Mouse (Mus musculus) spleen, adult 18-20 months (tissue): ENCODE measurements around the gene Msx2.

Source experiments
- DNase-seq, 2 experiments: peaks; one replicate each; pipeline ENCODE4 v3.0.0; 2022; ENCODE audit warnings: mixed read lengths in 2 of 2

The Msx2 gene

GRCm38 (mm10) chr13:53464441-53465001 lies 8.4 kb downstream of the Msx2 start:
- DNase-seq: no peak

GRCm38 (mm10) chr13:53463946-53464345 lies 8.9 kb downstream of the Msx2 start:
- DNase-seq: no peak

- no peak for DNase-seq
These were observed 9.8 kb downstream of the Msx2 start for GRCm38 (mm10) chr13:53463037-53463436.

GRCm38 (mm10) chr13:53462649-53462970 lies 10.3 kb downstream of the Msx2 start:
- no peak for DNase-seq

GRCm38 (mm10) chr13:53461855-53462648 lies 10.8 kb downstream of the Msx2 start:
- no peak for DNase-seq

- no peak for DNase-seq
These were observed 11.5 kb downstream of the Msx2 start for GRCm38 (mm10) chr13:53461346-53461745.

- DNase-seq: no peak
These were observed 14.1 kb downstream of the Msx2 start for GRCm38 (mm10) chr13:53458766-53459165.

- no peak for DNase-seq
These were observed 17.8 kb downstream of the Msx2 start for GRCm38 (mm10) chr13:53454794-53455672.

- DNase-seq: no peak
These were observed 18.9 kb downstream of the Msx2 start for GRCm38 (mm10) chr13:53453927-53454326.

GRCm38 (mm10) chr13:53447609-53448008 lies 25.3 kb downstream of the Msx2 start:
- DNase-seq: no peak

- no peak for DNase-seq
These were observed 29.3 kb downstream of the Msx2 start for GRCm38 (mm10) chr13:53443602-53444001.

GRCm38 (mm10) chr13:53442168-53442980 lies 30.5 kb downstream of the Msx2 start:
- no peak for DNase-seq

GRCm38 (mm10) chr13:53441307-53442028 lies 31.4 kb downstream of the Msx2 start:
- no peak for DNase-seq

GRCm38 (mm10) chr13:53439957-53440356 lies 32.9 kb downstream of the Msx2 start:
- no peak for DNase-seq

- DNase-seq: peak; percentile 36 to 73
These were observed 46.4 kb downstream of the Msx2 start for GRCm38 (mm10) chr13:53426507-53426906.

GRCm38 (mm10) chr13:53421189-53421588 lies 51.7 kb downstream of the Msx2 start:
- no peak for DNase-seq

GRCm38 (mm10) chr13:53420741-53421140 lies 52.1 kb downstream of the Msx2 start:
- DNase-seq: no peak

GRCm38 (mm10) chr13:53419681-53420080 lies 53.2 kb downstream of the Msx2 start:
- no peak for DNase-seq

- DNase-seq: no peak
These were observed 55.2 kb downstream of the Msx2 start for GRCm38 (mm10) chr13:53417701-53418100.
